Comparison of ENCODE assay signal across 8 mouse cellular contexts in the genomic region with DNA sequence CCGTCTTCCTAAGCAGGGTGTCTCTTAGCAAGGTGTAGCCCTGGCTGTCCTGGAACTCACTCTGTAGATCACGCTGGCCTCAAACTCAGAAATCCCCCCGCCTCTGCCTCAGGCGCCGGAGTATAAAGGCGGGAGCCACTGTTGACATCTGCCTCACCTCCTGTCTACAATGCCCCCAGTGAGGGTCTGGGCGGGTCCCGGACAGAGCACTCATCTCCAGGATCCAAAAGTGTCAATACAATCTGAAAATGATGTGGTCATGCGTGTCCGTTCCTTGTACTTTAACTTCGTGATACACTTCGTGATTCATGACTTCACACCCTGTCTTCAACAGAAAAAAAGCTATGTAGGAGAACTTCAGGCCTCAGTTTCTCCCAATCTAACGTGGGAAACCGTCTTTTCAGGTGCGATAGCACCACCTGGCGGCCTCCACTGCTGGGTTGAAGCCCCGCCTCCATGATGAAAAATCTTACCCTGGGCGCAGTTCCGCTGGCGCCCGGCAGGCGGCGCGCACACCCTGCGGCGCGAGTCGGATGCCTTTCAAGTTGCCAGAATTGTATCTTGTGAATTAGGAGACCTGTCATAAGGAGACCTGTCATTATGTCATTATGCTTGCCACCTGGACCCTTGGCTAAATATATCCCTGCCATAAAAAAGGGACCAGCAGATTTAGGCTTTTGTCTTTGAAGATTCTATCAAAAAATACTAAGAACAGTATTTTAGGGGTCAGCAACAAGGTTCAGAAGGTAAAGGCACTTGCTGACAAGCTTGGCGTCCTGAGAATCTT. TPM values are rescaled to one million over a fixed set of nuclear protein-coding genes. Genes with fewer than 3 reads are reported as not detected.
DNase-seq lines count a peak whose midpoint lies in the region; ATAC-seq and TF ChIP-seq lines count a peak whose summit lies in the region.

No protein-coding gene starts in this region.

- peak; percentile 93 for TF ChIP-seq CTCF in cortical plate, adult 2 months (IDR thresholded peaks at IDR 0.05; ENCODE audit: extremely low read depth, insufficient read depth, low read length)

- DNase-seq in gastrocnemius, postnatal 25 days: peak; percentile 83
- peak; percentile 96 for DNase-seq in intestine, embryonic 14.5 days (ENCODE audit: low spot score)
- peak; percentile 91 to 95 for DNase-seq in left cerebral cortex, postnatal 36 days (ENCODE audit: low spot score in 2 of 2)
- DNase-seq in midbrain, embryonic 10.5 days (ENCODE audit: low spot score): peak; percentile 88
- peak; percentile 85 to 89 for DNase-seq in right cerebral cortex, postnatal 36 days (ENCODE audit: low spot score in 2 of 2)
- DNase-seq in yolk sac, embryonic 10.5 days (ENCODE audit: low spot score): peak; percentile 85

- intact Hi-C loops in left cerebral cortex, postnatal 36 days (cut with DNase I): loop anchor here (1.0 to 5.0 kb wide), 5 partner anchors 29 to 90 kb away; no protein-coding TSS in a partner anchor

- 12% methylated on average over 29 of the region's 29 CpGs for WGBS in intestine, embryonic 14.5 days
- 11% methylated on average over 29 of the region's 29 CpGs for WGBS in midbrain, embryonic 10.5 days

- no peaks in the 10 kb centered on the region for H3K9me3 ChIP-seq in intestine, embryonic 14.5 days (ENCODE audit: control insufficient read depth, low read length)
- H3K9me3 ChIP-seq in midbrain, embryonic 10.5 days (replicated peaks): no peaks in the 10 kb centered on the region

- 0 out of 2 replicates have a peak, but pooled peaks cover 1% of the 10 kb centered on the region for H3K4me1 ChIP-seq in cortical plate, adult 2 months (ENCODE audit: control insufficient read depth, insufficient read depth, low read length)
- peaks cover 27% of the 10 kb centered on the region for H3K4me1 ChIP-seq in intestine, embryonic 14.5 days (replicated peaks; ENCODE audit: control insufficient read depth, insufficient read depth, low read length)
- peaks cover 69% of the 10 kb centered on the region for H3K4me1 ChIP-seq in midbrain, embryonic 10.5 days

- no peak overlapping the region for H3K27ac ChIP-seq in cortical plate, adult 2 months (ENCODE audit: insufficient read depth, low read length)
- no peak overlapping the region for H3K27ac ChIP-seq in intestine, embryonic 14.5 days (ENCODE audit: low read depth)
- no peak overlapping the region for H3K27ac ChIP-seq in midbrain, embryonic 10.5 days (replicated peaks)

- H3K36me3 ChIP-seq in intestine, embryonic 14.5 days (ENCODE audit: control insufficient read depth, insufficient read depth, low read length): no peaks in the 10 kb centered on the region
- 0 out of 2 replicates have a peak, but pooled peaks cover 2% of the 10 kb centered on the region for H3K36me3 ChIP-seq in midbrain, embryonic 10.5 days

- peak overlapping the region; percentile 88 for H3K4me2 ChIP-seq in intestine, embryonic 14.5 days (ENCODE audit: low read length)

- no peak for TF ChIP-seq POLR2A in cortical plate, adult 2 months (IDR thresholded peaks at IDR 0.05; ENCODE audit: extremely low read depth, insufficient read depth, low read length)

- H3K27me3 ChIP-seq in intestine, embryonic 14.5 days (replicated peaks; ENCODE audit: control insufficient read depth, insufficient read depth, low read length): peaks cover 29% of the 10 kb centered on the region
- peaks cover 46% of the 10 kb centered on the region for H3K27me3 ChIP-seq in midbrain, embryonic 10.5 days (ENCODE audit: low read depth, poor library complexity, severe bottlenecking)

- no peak overlapping the region for H3K9ac ChIP-seq in intestine, embryonic 14.5 days (ENCODE audit: low read length)

- peak; percentile 38 for ATAC-seq in activated CD4-positive, CD25-positive, alpha-beta regulatory T cell, adult 4 months
- ATAC-seq in intestine, embryonic 14.5 days (replicated peaks; ENCODE audit: low FRiP score, low TSS enrichment, low read depth): no peak

- H3K4me3 ChIP-seq in cortical plate, adult 2 months (ENCODE audit: insufficient read depth, low read length): no peak overlapping the region
- no peak overlapping the region; the same call in 1 of the 2 replicates for H3K4me3 ChIP-seq in intestine, embryonic 14.5 days (ENCODE audit: low read depth, low read length)
- peak overlapping the region; percentile 98; the same call in 1 of the 2 replicates for H3K4me3 ChIP-seq in midbrain, embryonic 10.5 days

RNA-seq across cellular contexts. Expression of a gene that starts 1.7 kb away (rescaled TPM):
- polyA plus RNA-seq in activated CD4-positive, CD25-positive, alpha-beta regulatory T cell, adult 4 months (2017; shearing (Covaris generic)): 1 to 10 TPM; 2.1 to 2.5 TPM
- polyA plus RNA-seq in cortical plate, adult 2 months (2012; rRNA removed): 3.1 and 3.2 TPM in 2 replicates
- 1 to 10 TPM; 2.4 to 2.8 TPM for total RNA-seq in gastrocnemius, postnatal 25 days (2021)
- 12.7 and 14.4 TPM in 2 replicates for polyA plus RNA-seq in intestine, embryonic 14.5 days (2014; fragmentation: Nextera tagmentation; extraction: Ambion mirVana)
- total RNA-seq in left cerebral cortex, postnatal 36 days (2021): 1 to 10 TPM; 6.3 to 6.5 TPM
- 12.5 and 13.4 TPM in 2 replicates for polyA plus RNA-seq in midbrain, embryonic 10.5 days (2016; fragmentation: Nextera tagmentation; extraction: Ambion mirVana)

RNA-seq across cellular contexts. Expression of a gene that starts 4.2 kb away (rescaled TPM):
- 100 to 1,000 TPM in 1 of 2 experiments, 10 to 100 TPM in 1; 92.3 to 122 TPM for polyA plus RNA-seq in activated CD4-positive, CD25-positive, alpha-beta regulatory T cell, adult 4 months (2017; shearing (Covaris generic))
- polyA plus RNA-seq in cortical plate, adult 2 months (2012; rRNA removed): 425 TPM in 2 replicates
- total RNA-seq in gastrocnemius, postnatal 25 days (2021): 100 to 1,000 TPM; 103 to 113 TPM
- 122 and 126 TPM in 2 replicates for polyA plus RNA-seq in intestine, embryonic 14.5 days (2014; fragmentation: Nextera tagmentation; extraction: Ambion mirVana)
- 100 to 1,000 TPM; 349 to 368 TPM for total RNA-seq in left cerebral cortex, postnatal 36 days (2021)
- 126 and 154 TPM in 2 replicates for polyA plus RNA-seq in midbrain, embryonic 10.5 days (2016; fragmentation: Nextera tagmentation; extraction: Ambion mirVana)

RNA-seq across cellular contexts. Expression of a gene that starts 8.4 kb away (rescaled TPM):
- polyA plus RNA-seq in activated CD4-positive, CD25-positive, alpha-beta regulatory T cell, adult 4 months (2017; shearing (Covaris generic)): under 1 TPM in 1 of 2 experiments, not detected in 1; 0.22 TPM
- polyA plus RNA-seq in cortical plate, adult 2 months (2012; rRNA removed): 12.1 and 12.5 TPM in 2 replicates
- total RNA-seq in gastrocnemius, postnatal 25 days (2021): under 1 TPM; 0.18 to 0.29 TPM
- 0.46 and 0.51 TPM in 2 replicates for polyA plus RNA-seq in intestine, embryonic 14.5 days (2014; fragmentation: Nextera tagmentation; extraction: Ambion mirVana)
- total RNA-seq in left cerebral cortex, postnatal 36 days (2021): 1 to 10 TPM; 6.7 to 8.2 TPM
- polyA plus RNA-seq in midbrain, embryonic 10.5 days (2016; fragmentation: Nextera tagmentation; extraction: Ambion mirVana): 1.0 and 1.2 TPM in 2 replicates

RNA-seq across cellular contexts. Expression of a gene that starts 14.5 kb away (rescaled TPM):
- polyA plus RNA-seq in activated CD4-positive, CD25-positive, alpha-beta regulatory T cell, adult 4 months (2017; shearing (Covaris generic)): not detected
- not detected in 2 replicates for polyA plus RNA-seq in cortical plate, adult 2 months (2012; rRNA removed)
- total RNA-seq in gastrocnemius, postnatal 25 days (2021): not detected
- polyA plus RNA-seq in intestine, embryonic 14.5 days (2014; fragmentation: Nextera tagmentation; extraction: Ambion mirVana): not detected in 2 replicates
- not detected for total RNA-seq in left cerebral cortex, postnatal 36 days (2021)
- polyA plus RNA-seq in midbrain, embryonic 10.5 days (2016; fragmentation: Nextera tagmentation; extraction: Ambion mirVana): 2.0 and 5.5 TPM in 2 replicates

RNA-seq across cellular contexts. Expression of a gene that starts 16.5 kb away (rescaled TPM):
- polyA plus RNA-seq in activated CD4-positive, CD25-positive, alpha-beta regulatory T cell, adult 4 months (2017; shearing (Covaris generic)): 10 to 100 TPM in 1 of 2 experiments, 1 to 10 TPM in 1; 6.7 to 10.5 TPM
- 64.8 and 68.2 TPM in 2 replicates for polyA plus RNA-seq in cortical plate, adult 2 months (2012; rRNA removed)
- 10 to 100 TPM; 29.2 to 34.4 TPM for total RNA-seq in gastrocnemius, postnatal 25 days (2021)
- 42.0 and 46.3 TPM in 2 replicates for polyA plus RNA-seq in intestine, embryonic 14.5 days (2014; fragmentation: Nextera tagmentation; extraction: Ambion mirVana)
- 10 to 100 TPM; 53.2 to 60.6 TPM for total RNA-seq in left cerebral cortex, postnatal 36 days (2021)
- polyA plus RNA-seq in midbrain, embryonic 10.5 days (2016; fragmentation: Nextera tagmentation; extraction: Ambion mirVana): 69.8 and 70.8 TPM in 2 replicates
